ENCODE assay signal across 12 mouse cellular contexts in the genomic region with DNA sequence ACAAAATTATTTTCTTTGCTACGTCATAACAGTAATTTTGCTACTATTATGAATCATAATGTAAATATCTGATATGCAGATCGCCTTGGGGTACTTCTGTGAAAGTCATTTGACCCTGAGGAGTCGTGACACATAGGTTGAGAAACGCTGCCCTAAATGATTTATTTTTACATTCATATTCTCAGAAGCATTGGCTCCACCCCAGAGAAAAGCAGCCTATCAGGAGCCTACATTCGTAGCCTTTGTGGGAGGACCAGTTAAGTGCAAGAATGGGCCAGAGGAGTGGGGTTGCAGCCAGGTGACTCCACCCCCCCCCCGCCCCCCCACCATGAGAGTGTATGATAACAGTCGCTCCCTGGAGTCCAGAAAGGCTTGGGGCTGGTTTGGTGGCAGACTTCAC.
"Had no signal": no experiment of that assay in that cellular context is flagged by ENCODE, and none has a peak within 500 bp of the region (broad histone marks: within the 10 kb centered on the region; RNA-seq: fewer than 3 reads in every experiment).

No protein-coding gene starts in this region.

- H3K9me3 ChIP-seq: limb, embryonic 15.5 days; liver, embryonic 12.5 days; midbrain, embryonic 10.5 days; neural tube, embryonic 15.5 days had no signal

- H3K27ac ChIP-seq: limb, embryonic 15.5 days; liver, embryonic 12.5 days; midbrain, embryonic 10.5 days; neural tube, embryonic 15.5 days had no signal

- H3K36me3 ChIP-seq: limb, embryonic 15.5 days; liver, embryonic 12.5 days; midbrain, embryonic 10.5 days; neural tube, embryonic 15.5 days had no signal

- DNase-seq: lung, embryonic 14.5 days; lung, postnatal 10 days; lung, postnatal 4 days; midbrain, embryonic 14.5 days; right cerebral cortex, adult 18-20 months; right cerebral cortex, postnatal 25 days; thymus, postnatal 36 days had no signal

- H3K4me3 ChIP-seq: limb, embryonic 15.5 days; liver, embryonic 12.5 days; midbrain, embryonic 10.5 days; myocyte; neural tube, embryonic 15.5 days had no signal

- H3K4me2 ChIP-seq: limb, embryonic 15.5 days; liver, embryonic 12.5 days; lung, embryonic 14.5 days; neural tube, embryonic 15.5 days had no signal

- ATAC-seq: liver, embryonic 12.5 days had no signal

- H3K9ac ChIP-seq: limb, embryonic 15.5 days; liver, embryonic 12.5 days; lung, embryonic 14.5 days; neural tube, embryonic 15.5 days had no signal
